Mouse (Mus musculus): ENCODE results near the gene Faim.

GRCm38 (mm10) chr9:99017679-99018078 is 31.5 kb downstream of the Faim start:
- TF ChIP-seq CTCF (IDR thresholded peaks at IDR 0.05; ENCODE audit: insufficient read depth, low read depth, low read length) (no peak), POLR2A (IDR thresholded peaks at IDR 0.05; ENCODE audit: insufficient read depth, low read depth, low read length) (no peak)

Measured in olfactory bulb, adult 2 months (tissue).